Mouse (Mus musculus) heart, adult 2 months (tissue): ENCODE measurements at regions not wholly inside any gene's neighbourhood (a gene's known extent, or its start where the extent isn't known, plus 50 kb on each side); places are given as distances from the start of the nearest gene placed in this dataset.

Source experiments
- DNase-seq, 2 experiments: peaks; one replicate each; pipeline ENCODE4 v3.0.0; 2021
- H3K27ac ChIP-seq: fragments of 200-600 bp; 2 replicates; pipeline ENCODE4 v1.8.1; 2022
- H3K27me3 ChIP-seq: fragments of 200-500 bp; 2 replicates; pipeline ENCODE4 v1.6.1; 2012; ENCODE audit warnings: mild to moderate bottlenecking, low read length, inconsistent platforms, mixed read lengths; ENCODE audit not compliant: control insufficient read depth, insufficient read depth
- H3K36me3 ChIP-seq: fragments of 200-500 bp; 2 replicates; pipeline ENCODE4 v1.6.1; 2012; ENCODE audit warnings: low read length, inconsistent platforms; ENCODE audit not compliant: control insufficient read depth, insufficient read depth
- H3K4me1 ChIP-seq: fragments of 200-500 bp; 2 replicates; pipeline ENCODE4 v1.6.1; 2011; ENCODE audit warnings: low read length; ENCODE audit not compliant: control insufficient read depth, insufficient read depth
- H3K4me3 ChIP-seq: fragments of 200-600 bp; 2 replicates; pipeline ENCODE4 v1.8.1; 2022
- H3K79me2 ChIP-seq: fragments of 200-500 bp; replicated peaks from 2 replicates; pipeline ENCODE4 v1.6.1; 2012; ENCODE audit warnings: mild to moderate bottlenecking, inconsistent platforms, low read length, moderate library complexity, mixed read lengths; ENCODE audit not compliant: control insufficient read depth, insufficient read depth
- H3K9ac ChIP-seq: fragments of 200-500 bp; 2 replicates; pipeline ENCODE4 v1.6.1; 2012; ENCODE audit warnings: low read depth, mild to moderate bottlenecking, control low read depth, inconsistent platforms, low read length, mixed read lengths
- CTCF ChIP-seq: fragments of 200-600 bp; IDR thresholded peaks from 2 replicates; pipeline ENCODE4 v1.8.1; 2022; ENCODE audit warnings: antibody characterized with exemption, mild to moderate bottlenecking, moderate library complexity
- EP300 ChIP-seq: fragments of 200-500 bp; IDR thresholded peaks from 2 replicates; pipeline ENCODE4 v1.6.1; 2011; ENCODE audit warnings: low read depth, low read length, control low read depth; ENCODE audit not compliant: insufficient read depth
- POLR2A ChIP-seq: fragments of 200-500 bp; IDR thresholded peaks from 2 replicates; pipeline ENCODE4 v1.6.1; 2011; ENCODE audit warnings: mild to moderate bottlenecking, low read depth, low read length, control low read depth; ENCODE audit not compliant: insufficient read depth
- WGBS: fragments of 180-500 bp; shearing (Covaris S2); methylation state at CpG from one replicate; pipeline ENCODE4 v1.1.7; 2018; 5-methylcytosine and 5-hydroxymethylcytosine counted together
- intact Hi-C: fragments of 180-260 bp; cut with DNase I; formaldehyde crosslinking; loops from one replicate; pipeline ENCODE4 v1.15.1; 2025

DNA sequence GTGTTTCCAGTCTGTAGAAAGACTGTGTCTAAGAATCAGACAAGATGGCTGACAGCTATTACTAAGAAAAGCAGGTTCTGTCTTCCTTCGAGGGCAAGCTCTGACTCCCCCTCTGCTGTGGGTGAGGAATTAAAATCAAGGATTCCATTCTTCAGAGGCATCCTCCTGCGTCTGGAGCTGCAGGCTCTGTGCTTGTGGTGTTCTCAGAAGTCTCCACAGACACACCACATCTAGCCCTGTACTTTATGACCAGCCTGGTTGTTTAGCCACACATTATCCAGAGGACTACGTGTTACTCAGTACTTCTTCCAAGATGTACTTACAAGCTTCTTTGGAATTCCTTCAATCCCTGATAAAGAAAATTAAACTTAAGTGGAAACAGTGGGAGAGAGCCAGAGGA lies 258.5 kb downstream of the Dkk2 start:
- Histone ChIP-seq H3K4me3 (no peak overlapping the region), H3K79me2 (no peaks in the 10 kb centered on the region), H3K27me3 (no peaks in the 10 kb centered on the region), H3K36me3 (no peaks in the 10 kb centered on the region), H3K4me1 (no peaks in the 10 kb centered on the region), H3K27ac (no peak overlapping the region), H3K9ac (no peak overlapping the region)
- WGBS, result 25% methylated on average over 3 of the region's 3 CpGs
- no peak for DNase-seq
- no peak for TF ChIP-seq POLR2A
- intact Hi-C loops, result no loop called here

- Histone ChIP-seq H3K9ac (no peak overlapping the region), H3K79me2 (no peaks in the 10 kb centered on the region), H3K36me3 (no peaks in the 10 kb centered on the region), H3K4me1 (no peaks in the 10 kb centered on the region), H3K4me3 (no peak overlapping the region), H3K27ac (no peak overlapping the region), H3K27me3 (no peaks in the 10 kb centered on the region)
- TF ChIP-seq POLR2A (no peak), EP300 (no peak), CTCF (no peak)
- intact Hi-C loops, result no loop called here
- 56% methylated on average over 1 of the region's 1 CpGs for WGBS
- no peak for DNase-seq
These were observed 260.8 kb downstream of the Dkk2 start for GRCm38 (mm10) chr3:132345856-132346255.

- intact Hi-C loops, result no loop called here
- no peaks in the 10 kb centered on the region for H3K36me3 ChIP-seq
- TF ChIP-seq EP300 (no peak), POLR2A (no peak)
- DNase-seq, result no peak
- no peaks in the 10 kb centered on the region for H3K4me1 ChIP-seq
- WGBS, result 39% methylated on average over 1 of the region's 1 CpGs
- no peaks in the 10 kb centered on the region for H3K27me3 ChIP-seq
- no peak overlapping the region for H3K4me3 ChIP-seq
- no peaks in the 10 kb centered on the region for H3K79me2 ChIP-seq
- H3K9ac ChIP-seq, result no peak overlapping the region
- H3K27ac ChIP-seq, result no peak overlapping the region
These were observed 264.5 kb downstream of the Dkk2 start for GRCm38 (mm10) chr3:132349602-132350001.

DNA sequence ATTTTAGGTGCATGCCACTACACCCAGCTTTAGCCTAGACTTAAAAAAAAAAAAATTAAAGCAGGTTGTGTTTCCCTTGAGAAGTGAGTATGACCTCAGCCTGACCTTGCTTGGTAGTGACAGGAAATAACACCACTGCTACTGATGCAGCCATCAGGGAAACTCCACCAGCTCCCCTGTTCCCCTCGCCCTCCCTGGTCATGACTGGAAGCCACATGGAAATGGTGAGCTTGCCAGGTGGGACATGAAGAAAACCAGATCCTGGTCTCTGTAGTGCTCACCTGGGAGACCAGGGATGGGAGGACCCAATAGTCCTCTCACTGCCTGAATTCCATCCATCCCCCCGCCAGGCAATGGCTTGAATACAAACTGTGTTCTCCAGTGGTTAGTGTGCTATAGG lies 268.1 kb downstream of the Dkk2 start:
- Histone ChIP-seq H3K4me1 (no peaks in the 10 kb centered on the region), H3K9ac (no peak overlapping the region), H3K27ac (no peak overlapping the region), H3K36me3 (no peaks in the 10 kb centered on the region), H3K27me3 (no peaks in the 10 kb centered on the region), H3K4me3 (no peak overlapping the region), H3K79me2 (no peaks in the 10 kb centered on the region)
- intact Hi-C loops, result no loop called here
- no peak for DNase-seq
- TF ChIP-seq CTCF (no peak), EP300 (no peak), POLR2A (no peak)
- WGBS, result 53% methylated on average over 2 of the region's 2 CpGs

DNA sequence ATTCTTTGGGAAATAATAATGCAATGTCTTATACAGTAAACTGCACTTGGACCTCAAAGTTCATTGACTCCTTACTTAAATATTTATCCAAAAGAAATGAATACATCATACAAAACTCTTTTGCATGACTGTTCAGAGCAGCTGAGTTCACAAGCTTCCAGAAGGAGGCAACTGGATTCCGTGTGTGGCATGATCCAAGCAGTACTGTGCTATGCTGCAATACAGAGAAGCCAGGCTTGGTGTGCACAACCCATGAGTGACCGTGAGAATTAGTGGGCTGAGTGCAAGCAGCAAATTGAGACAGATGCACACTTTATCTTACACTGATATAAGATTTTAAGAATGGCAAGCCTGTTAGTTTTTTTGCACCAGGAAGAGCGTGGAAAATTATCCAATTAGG lies 270.0 kb upstream of the Gimd1 start:
- Histone ChIP-seq H3K27ac (no peak overlapping the region), H3K4me1 (no peaks in the 10 kb centered on the region), H3K79me2 (no peaks in the 10 kb centered on the region), H3K27me3 (no peaks in the 10 kb centered on the region), H3K9ac (no peak overlapping the region), H3K36me3 (no peaks in the 10 kb centered on the region), H3K4me3 (no peak overlapping the region)
- WGBS, result 47% methylated on average over 3 of the region's 3 CpGs
- DNase-seq, result no peak
- TF ChIP-seq POLR2A (no peak), CTCF (no peak), EP300 (no peak)
- intact Hi-C loops, result no loop called here

- H3K27ac ChIP-seq, result no peak overlapping the region
- intact Hi-C loops, result no loop called here
- H3K79me2 ChIP-seq, result no peaks in the 10 kb centered on the region
- no peaks in the 10 kb centered on the region for H3K36me3 ChIP-seq
- 55% methylated on average over 4 of the region's 4 CpGs for WGBS
- no peak overlapping the region for H3K4me3 ChIP-seq
- H3K4me1 ChIP-seq, result no peaks in the 10 kb centered on the region
- H3K9ac ChIP-seq, result no peak overlapping the region
- TF ChIP-seq POLR2A, result no peak
- no peak for TF ChIP-seq EP300
- TF ChIP-seq CTCF, result no peak
- DNase-seq, result no peak
- H3K27me3 ChIP-seq, result no peaks in the 10 kb centered on the region
These were observed 254.0 kb upstream of the Gimd1 start for GRCm38 (mm10) chr3:132375579-132375978.

DNA sequence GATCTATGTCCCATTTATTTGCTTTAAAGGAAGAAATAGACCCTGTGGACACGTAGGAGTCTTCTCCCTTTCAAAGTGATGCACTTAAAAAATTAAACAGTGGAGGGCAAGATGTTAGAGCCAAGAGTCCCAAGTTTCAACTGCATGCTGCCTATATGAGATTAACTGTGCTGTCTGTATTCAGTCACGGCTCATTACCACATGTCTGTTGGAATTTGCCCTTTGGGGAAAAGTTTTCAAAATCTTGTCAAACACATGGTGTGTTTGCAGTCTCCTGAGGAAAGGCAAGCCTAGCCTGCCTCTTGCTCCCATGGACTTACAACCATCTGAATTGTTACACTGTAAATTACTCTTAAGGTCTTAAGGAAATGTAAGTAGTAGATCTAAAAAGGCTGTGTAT lies 211.9 kb upstream of the Gimd1 start:
- DNase-seq, result no peak
- Histone ChIP-seq H3K27me3 (no peaks in the 10 kb centered on the region), H3K9ac (no peak overlapping the region), H3K4me3 (no peak overlapping the region), H3K79me2 (no peaks in the 10 kb centered on the region), H3K4me1 (no peaks in the 10 kb centered on the region), H3K36me3 (no peaks in the 10 kb centered on the region), H3K27ac (no peak overlapping the region)
- intact Hi-C loops, result no loop called here
- no peak for TF ChIP-seq CTCF
- TF ChIP-seq POLR2A, result no peak
- TF ChIP-seq EP300, result no peak
- 57% methylated on average over 2 of the region's 2 CpGs for WGBS
